In genomic region chr6:50934245-50934644, GRCm38 (mm10) we compare ENCODE assay signal across 9 mouse cellular contexts.
DNase-seq lines count a peak whose midpoint lies in the region; ATAC-seq and TF ChIP-seq lines count a peak whose summit lies in the region.
"Had no signal": no experiment of that assay in that cellular context is flagged by ENCODE, and none has a peak within 500 bp of the region (broad histone marks: within the 10 kb centered on the region; RNA-seq: fewer than 3 reads in every experiment).

No protein-coding gene starts in this region.

- H3K36me3 ChIP-seq in embryonic facial prominence, embryonic 13.5 days = no peaks in the 10 kb centered on the region
- no peaks in the 10 kb centered on the region for H3K36me3 ChIP-seq in hindbrain, embryonic 14.5 days (replicated peaks; ENCODE audit: control insufficient read depth, insufficient read depth)
- H3K36me3 ChIP-seq in midbrain, embryonic 15.5 days (replicated peaks) = no peaks in the 10 kb centered on the region
- H3K36me3 ChIP-seq in intestine, embryonic 16.5 days (ENCODE audit: control insufficient read depth, insufficient read depth, low read length) = no peaks in the 10 kb centered on the region

- peaks cover 14% of the 10 kb centered on the region; the same call in 1 of the 2 replicates for H3K27me3 ChIP-seq in embryonic facial prominence, embryonic 13.5 days
- H3K27me3 ChIP-seq in hindbrain, embryonic 14.5 days (ENCODE audit: control insufficient read depth, insufficient read depth, low read length) = no peaks in the 10 kb centered on the region
- H3K27me3 ChIP-seq in midbrain, embryonic 15.5 days (replicated peaks) = no peaks in the 10 kb centered on the region
- no peaks in the 10 kb centered on the region for H3K27me3 ChIP-seq in intestine, embryonic 16.5 days (replicated peaks; ENCODE audit: control insufficient read depth, insufficient read depth, low read length)

- no peak for TF ChIP-seq CTCF in brain, embryonic 14.5 days (IDR thresholded peaks at IDR 0.05; ENCODE audit: borderline replicate concordance, extremely low read depth, insufficient read depth, insufficient read length)

- no peak overlapping the region for H3K4me3 ChIP-seq in embryonic facial prominence, embryonic 13.5 days
- H3K4me3 ChIP-seq in hindbrain, embryonic 14.5 days (replicated peaks; ENCODE audit: low read length) = no peak overlapping the region
- no peak overlapping the region for H3K4me3 ChIP-seq in midbrain, embryonic 15.5 days
- H3K4me3 ChIP-seq in intestine, embryonic 16.5 days (ENCODE audit: low read length) = no peak overlapping the region

- no peak for TF ChIP-seq POLR2A in brain, embryonic 14.5 days (IDR thresholded peaks at IDR 0.05; ENCODE audit: borderline replicate concordance, extremely low read depth, insufficient read depth, insufficient read length, poor library complexity, severe bottlenecking)

- ATAC-seq in embryonic facial prominence, embryonic 13.5 days (ENCODE audit: insufficient number of reproducible peaks, insufficient read depth, low FRiP score, low TSS enrichment, low read depth) = no peak
- peak; percentile 58; the same call in 1 of the 2 replicates for ATAC-seq in hindbrain, embryonic 14.5 days (ENCODE audit: low FRiP score)
- no peak for ATAC-seq in midbrain, embryonic 15.5 days (replicated peaks)
- no peak for ATAC-seq in intestine, embryonic 16.5 days

- WGBS in embryonic facial prominence, embryonic 13.5 days = 59% methylated on average over 10 of the region's 10 CpGs
- WGBS in hindbrain, embryonic 14.5 days = 53% methylated on average over 10 of the region's 10 CpGs
- WGBS in midbrain, embryonic 15.5 days = 66% methylated on average over 10 of the region's 10 CpGs
- WGBS in intestine, embryonic 16.5 days = 54% methylated on average over 10 of the region's 10 CpGs

- H3K27ac ChIP-seq in embryonic facial prominence, embryonic 13.5 days = peak overlapping the region; percentile 64
- H3K27ac ChIP-seq in hindbrain, embryonic 14.5 days = peak overlapping the region; percentile 49
- H3K27ac ChIP-seq in midbrain, embryonic 15.5 days = 0 out of 2 replicates have a peak overlapping the region, but pooled peaks have one; percentile 32
- no peak overlapping the region for H3K27ac ChIP-seq in intestine, embryonic 16.5 days (ENCODE audit: low read length)
- H3K27ac ChIP-seq: liver, embryonic 14.5 days had no signal

- no peak overlapping the region for H3K9ac ChIP-seq in embryonic facial prominence, embryonic 13.5 days
- no peak overlapping the region for H3K9ac ChIP-seq in hindbrain, embryonic 14.5 days
- no peak overlapping the region for H3K9ac ChIP-seq in midbrain, embryonic 15.5 days
- no peak overlapping the region for H3K9ac ChIP-seq in intestine, embryonic 16.5 days (ENCODE audit: low read depth, low read length)
- H3K9ac ChIP-seq: liver, embryonic 14.5 days had no signal

- peaks cover 22% of the 10 kb centered on the region for H3K4me1 ChIP-seq in embryonic facial prominence, embryonic 13.5 days
- H3K4me1 ChIP-seq in hindbrain, embryonic 14.5 days (replicated peaks; ENCODE audit: control insufficient read depth, insufficient read depth, low read length) = peaks cover 23% of the 10 kb centered on the region
- H3K4me1 ChIP-seq in midbrain, embryonic 15.5 days = peaks cover 12% of the 10 kb centered on the region; the same call in 1 of the 2 replicates
- H3K4me1 ChIP-seq in intestine, embryonic 16.5 days (ENCODE audit: control insufficient read depth, insufficient read depth, low read length) = no peaks in the 10 kb centered on the region

- peak; percentile 74 for DNase-seq in brain, embryonic 14.5 days (ENCODE audit: low read depth)
- peak; percentile 59 for DNase-seq in hindbrain, embryonic 14.5 days (ENCODE audit: low spot score)
- DNase-seq in adrenal gland, adult (ENCODE audit: inconsistent age in 2 of 2, low spot score in 1 of 2) = no peak
- no peak for DNase-seq in gastrocnemius, adult 18-20 months (ENCODE audit: low spot score)
- DNase-seq: thymus, postnatal 25 days had no signal

- H3K9me3 ChIP-seq in embryonic facial prominence, embryonic 13.5 days = no peaks in the 10 kb centered on the region
- H3K9me3 ChIP-seq in hindbrain, embryonic 14.5 days (ENCODE audit: control insufficient read depth, low read length) = no peaks in the 10 kb centered on the region
- H3K9me3 ChIP-seq in midbrain, embryonic 15.5 days = no peaks in the 10 kb centered on the region
- no peaks in the 10 kb centered on the region for H3K9me3 ChIP-seq in intestine, embryonic 16.5 days (ENCODE audit: control insufficient read depth, low read length)

- no peak overlapping the region for H3K4me2 ChIP-seq in embryonic facial prominence, embryonic 13.5 days
- no peak overlapping the region for H3K4me2 ChIP-seq in hindbrain, embryonic 14.5 days (replicated peaks)
- H3K4me2 ChIP-seq in midbrain, embryonic 15.5 days = no peak overlapping the region
- H3K4me2 ChIP-seq in intestine, embryonic 16.5 days (ENCODE audit: low read depth, low read length) = no peak overlapping the region

Comparison
In these comparisons a context has a peak if more than half of its experiments do, and no peak if none do; other contexts are left out.
1. DNase-seq: peak in brain, embryonic 14.5 days (single experiment) and hindbrain, embryonic 14.5 days (single experiment); none in adrenal gland, adult (0 of 2) and gastrocnemius, adult 18-20 months (single experiment).